Mouse (Mus musculus) forebrain, postnatal 0 days (tissue): ENCODE measurements at regions not wholly inside any gene's neighbourhood (a gene's known extent, or its start where the extent isn't known, plus 50 kb on each side); places are given as distances from the start of the nearest gene placed in this dataset.
A peak's percentile ranks its signal among the peaks of the same experiment; 100 is the strongest.
"Not testable (repeated sequence)": the region's sequence is repeated elsewhere in the genome, so short reads cannot be mapped to it uniquely, and the experiment has no call there.

Source experiments
- ATAC-seq: fragments of 200-750 bp; cut with Nextera tagmentation; 2 replicates; pipeline ENCODE4 v1.8.0; 2017; ENCODE audit warnings: mild to moderate bottlenecking, moderate library complexity
- DNase-seq: peaks from one replicate; pipeline ENCODE4 v3.0.0-alpha.2; 2015
- H3K27ac ChIP-seq: fragments of 300-500 bp; sonication (generic); 2 replicates; pipeline ENCODE4 v1.5.1; 2014; ENCODE audit warnings: low read depth, mild to moderate bottlenecking, antibody characterized with exemption, low read length, moderate library complexity, mixed read lengths
- H3K27me3 ChIP-seq: fragments of 300-500 bp; sonication (generic); 2 replicates; pipeline ENCODE4 v1.6.1; 2014; ENCODE audit warnings: mild to moderate bottlenecking, low read length, mixed read lengths; ENCODE audit not compliant: insufficient read depth
- H3K36me3 ChIP-seq: fragments of 300-500 bp; sonication (generic); 2 replicates; pipeline ENCODE4 v1.6.1; 2014; ENCODE audit warnings: mild to moderate bottlenecking, moderate library complexity; ENCODE audit not compliant: insufficient read depth
- H3K4me1 ChIP-seq: fragments of 300-500 bp; sonication (generic); 2 replicates; pipeline ENCODE4 v1.6.1; 2014; ENCODE audit warnings: antibody characterized with exemption; ENCODE audit not compliant: insufficient read depth
- H3K4me2 ChIP-seq: fragments of 300-500 bp; sonication (generic); 2 replicates; pipeline ENCODE4 v1.6.1; 2014; ENCODE audit warnings: low read depth, mild to moderate bottlenecking, moderate library complexity
- H3K4me3 ChIP-seq: fragments of 300-500 bp; sonication (generic); 2 replicates; pipeline ENCODE4 v1.5.1; 2014; ENCODE audit warnings: low read depth, low read length, mixed read lengths
- H3K9ac ChIP-seq: fragments of 300-500 bp; sonication (generic); 2 replicates; pipeline ENCODE4 v1.6.1; 2014; ENCODE audit warnings: mild to moderate bottlenecking
- H3K9me3 ChIP-seq: fragments of 300-500 bp; sonication (generic); 2 replicates; pipeline ENCODE4 v1.6.1; 2016; ENCODE audit warnings: low read length
- CTCF ChIP-seq: sonication (generic); IDR thresholded peaks from 2 replicates; pipeline ENCODE4 v1.5.1; 2016; ENCODE audit warnings: antibody characterized with exemption, control low read depth, low read depth
- WGBS: fragments of 180-500 bp; shearing (Covaris S2); extraction: QIAGEN DNeasy Blood & Tissue Kit; methylation state at CpG from one replicate; pipeline ENCODE4 v1.1.7; 2014; 5-methylcytosine and 5-hydroxymethylcytosine counted together

GRCm38 (mm10) chr11:16649599-16649998 is 102.4 kb upstream of the Egfr start:
- no peak for TF ChIP-seq CTCF

GRCm38 (mm10) chr11:16663806-16664205 is 88.2 kb upstream of the Egfr start:
- no peak for ATAC-seq
- Histone ChIP-seq H3K4me3 (no peak overlapping the region), H3K4me1 (no peaks in the 10 kb centered on the region), H3K36me3 (no peaks in the 10 kb centered on the region), H3K27me3 (no peaks in the 10 kb centered on the region), H3K9me3 (no peaks in the 10 kb centered on the region), H3K27ac (no peak overlapping the region), H3K9ac (no peak overlapping the region), H3K4me2 (no peak overlapping the region)
- TF ChIP-seq CTCF = no peak
- 84% methylated on average over 3 of the region's 3 CpGs for WGBS
- no peak for DNase-seq

More at GRCm38 (mm10) chr11:16649599-16649998, 102.4 kb upstream of the Egfr start:
- Histone ChIP-seq H3K4me1 (no peaks in the 10 kb centered on the region), H3K9ac (no peak overlapping the region), H3K9me3 (no peaks in the 10 kb centered on the region), H3K27me3 (no peaks in the 10 kb centered on the region), H3K36me3 (no peaks in the 10 kb centered on the region), H3K4me2 (no peak overlapping the region), H3K4me3 (no peak overlapping the region), H3K27ac (no peak overlapping the region)
- no peak for DNase-seq
- no peak for ATAC-seq

DNA sequence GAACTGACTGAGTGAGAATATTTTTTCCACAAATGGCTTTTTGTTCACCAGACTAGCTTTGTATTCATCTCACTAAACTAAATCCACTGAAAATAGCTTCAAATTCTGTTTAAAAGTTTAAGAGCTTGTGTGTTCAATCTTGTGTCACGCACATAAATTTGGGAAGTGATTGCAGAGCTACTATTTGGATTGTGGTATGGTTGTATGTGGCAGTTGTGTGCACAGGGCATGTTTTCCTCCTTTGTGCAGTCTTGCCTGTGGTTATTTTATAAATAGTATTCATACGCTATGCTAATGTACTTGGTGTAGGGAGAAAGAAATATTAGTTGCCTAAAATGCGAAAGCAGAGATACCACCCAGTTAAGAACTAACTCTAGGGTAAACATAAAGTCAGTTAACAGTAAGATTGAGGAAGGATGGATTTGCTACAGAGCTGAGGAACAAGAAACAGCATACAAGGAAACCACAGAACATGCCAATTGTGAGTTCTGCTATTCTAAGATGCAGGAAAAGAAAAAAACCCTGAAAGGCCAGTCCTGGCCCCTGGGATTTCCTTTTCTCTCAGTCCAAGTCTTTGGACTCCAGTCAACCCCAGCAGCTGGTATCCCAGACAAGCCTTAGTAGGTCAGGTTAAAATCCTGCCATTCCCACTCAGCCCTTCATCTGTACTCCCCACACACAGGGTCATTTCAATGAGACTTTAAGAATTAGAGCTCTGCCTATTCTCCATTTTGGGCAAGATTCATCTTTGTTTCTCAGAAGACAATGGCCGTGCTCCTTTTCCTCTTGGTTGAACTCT is 82.4 kb upstream of the Egfr start:
- no peaks in the 10 kb centered on the region for H3K36me3 ChIP-seq
- no peaks in the 10 kb centered on the region for H3K4me1 ChIP-seq
- no peak for TF ChIP-seq CTCF
- peak; percentile 79; the same call in 1 of the 2 replicates for ATAC-seq
- H3K27me3 ChIP-seq = no peaks in the 10 kb centered on the region
- no peak overlapping the region for H3K9ac ChIP-seq
- WGBS = 76% methylated on average over 4 of the region's 4 CpGs
- DNase-seq = peak; percentile 26
- H3K9me3 ChIP-seq = no peaks in the 10 kb centered on the region
- no peak overlapping the region for H3K4me2 ChIP-seq
- no peak overlapping the region for H3K27ac ChIP-seq
- H3K4me3 ChIP-seq = no peak overlapping the region

DNA sequence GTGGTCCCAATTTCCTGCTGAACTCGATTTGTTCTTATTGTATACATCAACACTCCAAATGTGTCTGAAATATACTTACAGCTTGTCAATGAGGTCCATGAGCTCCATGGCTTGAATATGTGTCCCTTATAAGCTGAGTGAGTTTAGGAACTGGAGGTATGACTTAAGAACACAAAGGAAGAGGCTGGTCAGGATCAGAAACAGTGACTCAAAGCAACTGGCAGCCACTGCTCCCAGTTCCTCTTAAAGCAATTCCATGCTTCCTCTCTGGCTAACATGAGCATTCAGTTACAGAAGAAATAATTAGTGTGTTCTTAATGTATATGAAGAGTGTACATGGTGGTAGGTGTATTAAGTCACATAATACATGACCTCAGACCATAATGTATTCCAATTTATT is 81.7 kb upstream of the Egfr start:
- ATAC-seq (no peak), DNase-seq (no peak)
- Histone ChIP-seq H3K4me1 (no peaks in the 10 kb centered on the region), H3K27ac (no peak overlapping the region), H3K9me3 (no peaks in the 10 kb centered on the region), H3K27me3 (no peaks in the 10 kb centered on the region), H3K36me3 (no peaks in the 10 kb centered on the region), H3K4me2 (no peak overlapping the region), H3K9ac (no peak overlapping the region), H3K4me3 (no peak overlapping the region)
- no peak for TF ChIP-seq CTCF
- 36% methylated on average over 1 of the region's 1 CpGs for WGBS

GRCm38 (mm10) chr11:16675951-16676350 is 76.1 kb upstream of the Egfr start:
- ATAC-seq = not testable (repeated sequence)

DNA sequence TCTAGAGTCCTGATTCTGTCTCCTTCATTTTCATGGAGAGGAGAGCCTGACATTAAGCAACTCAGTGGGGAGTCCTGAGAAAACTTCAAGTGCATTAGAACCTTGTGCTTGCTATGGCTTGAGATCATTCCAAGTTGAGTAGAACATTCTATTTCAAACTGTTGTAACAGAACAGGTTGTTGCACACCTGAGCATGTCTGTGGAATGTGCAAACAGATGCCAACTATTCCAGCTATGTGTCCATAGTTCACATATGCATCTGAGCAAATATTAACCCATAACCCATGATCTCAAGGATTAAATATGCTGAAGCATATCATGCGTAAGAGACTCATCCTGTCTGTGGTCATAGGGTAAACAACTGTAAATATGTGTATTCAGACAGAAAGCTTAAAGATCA is 68.5 kb upstream of the Egfr start:
- WGBS = 89% methylated on average over 1 of the region's 1 CpGs
- no peak for TF ChIP-seq CTCF

More at GRCm38 (mm10) chr11:16675951-16676350, 76.1 kb upstream of the Egfr start:
- H3K9me3 ChIP-seq, H3K27ac ChIP-seq, H3K4me1 ChIP-seq, H3K36me3 ChIP-seq, DNase-seq, H3K4me2 ChIP-seq, H3K9ac ChIP-seq, H3K4me3 ChIP-seq, H3K27me3 ChIP-seq: not testable (repeated sequence)
- 23% methylated on average over 1 of the region's 1 CpGs for WGBS

GRCm38 (mm10) chr11:16695596-16695995 is 56.4 kb upstream of the Egfr start:
- H3K4me1 ChIP-seq = no peaks in the 10 kb centered on the region
- no peak overlapping the region for H3K4me2 ChIP-seq
- no peak overlapping the region for H3K9ac ChIP-seq
- no peak overlapping the region for H3K27ac ChIP-seq
- no peaks in the 10 kb centered on the region for H3K27me3 ChIP-seq
- H3K4me3 ChIP-seq = no peak overlapping the region
- no peaks in the 10 kb centered on the region for H3K36me3 ChIP-seq
- DNase-seq (no peak), ATAC-seq (no peak)
- 100% methylated on average over 1 of the region's 1 CpGs for WGBS
- H3K9me3 ChIP-seq = no peaks in the 10 kb centered on the region
- TF ChIP-seq CTCF = no peak

More for the DNA sequence above, 68.5 kb upstream of the Egfr start:
- Histone ChIP-seq H3K9ac (no peak overlapping the region), H3K4me2 (no peak overlapping the region), H3K4me3 (no peak overlapping the region), H3K27ac (no peak overlapping the region), H3K36me3 (no peaks in the 10 kb centered on the region), H3K27me3 (no peaks in the 10 kb centered on the region), H3K4me1 (no peaks in the 10 kb centered on the region), H3K9me3 (no peaks in the 10 kb centered on the region)
- ATAC-seq = no peak
- no peak for DNase-seq
